Mouse (Mus musculus) stomach, embryonic 15.5 days (tissue): ENCODE data around the gene Bcat1. TPM values are rescaled to one million over a fixed set of nuclear protein-coding genes. Genes with fewer than 3 reads are reported as not detected.

Experiments used
- ATAC-seq: fragments of 200-750 bp; cut with Nextera tagmentation; 2 replicates; pipeline ENCODE4 v1.8.0; 2017; ENCODE audit warnings: low read depth, moderate number of reproducible peaks, moderate TSS enrichment; ENCODE audit not compliant: insufficient read depth, low FRiP score
- H3K27ac ChIP-seq: fragments of 300-500 bp; sonication (generic); 2 replicates; pipeline ENCODE4 v1.5.1; 2015; ENCODE audit warnings: mild to moderate bottlenecking, inconsistent platforms
- H3K27me3 ChIP-seq: fragments of 300-500 bp; sonication (generic); replicated peaks from 2 replicates; pipeline ENCODE4 v1.6.1; 2015; ENCODE audit warnings: inconsistent platforms
- H3K36me3 ChIP-seq: fragments of 300-500 bp; sonication (generic); 2 replicates; pipeline ENCODE4 v1.6.1; 2015; ENCODE audit warnings: inconsistent platforms
- H3K4me1 ChIP-seq: fragments of 300-500 bp; sonication (generic); 2 replicates; pipeline ENCODE4 v1.6.1; 2015; ENCODE audit warnings: inconsistent platforms
- H3K4me2 ChIP-seq: fragments of 300-500 bp; sonication (generic); 2 replicates; pipeline ENCODE4 v1.6.1; 2015; ENCODE audit warnings: mild to moderate bottlenecking, inconsistent platforms
- H3K4me3 ChIP-seq: fragments of 300-500 bp; sonication (generic); replicated peaks from 2 replicates; pipeline ENCODE4 v1.5.1; 2015; ENCODE audit warnings: inconsistent platforms
- H3K9ac ChIP-seq: fragments of 300-500 bp; sonication (generic); 2 replicates; pipeline ENCODE4 v1.6.1; 2015; ENCODE audit warnings: inconsistent platforms
- H3K9me3 ChIP-seq: fragments of 300-500 bp; sonication (generic); 2 replicates; pipeline ENCODE4 v1.6.1; 2016; ENCODE audit warnings: inconsistent platforms
- WGBS: fragments of 180-500 bp; shearing (Covaris S2); methylation state at CpG from one replicate; pipeline ENCODE4 v1.1.7; 2015; 5-methylcytosine and 5-hydroxymethylcytosine counted together
- polyA plus RNA-seq: library from polyadenylated mRNA; unstranded; fragments of >200 nt; fragmentation: Nextera tagmentation; extraction: Ambion mirVana; gene quantifications from 2 replicates; pipeline ENCODE4 v1.2.1, GENCODE M21; 2015

Gene Bcat1
- polyA plus RNA-seq, 1 experiment from 2014 or later = 11.8 TPM

DNA sequence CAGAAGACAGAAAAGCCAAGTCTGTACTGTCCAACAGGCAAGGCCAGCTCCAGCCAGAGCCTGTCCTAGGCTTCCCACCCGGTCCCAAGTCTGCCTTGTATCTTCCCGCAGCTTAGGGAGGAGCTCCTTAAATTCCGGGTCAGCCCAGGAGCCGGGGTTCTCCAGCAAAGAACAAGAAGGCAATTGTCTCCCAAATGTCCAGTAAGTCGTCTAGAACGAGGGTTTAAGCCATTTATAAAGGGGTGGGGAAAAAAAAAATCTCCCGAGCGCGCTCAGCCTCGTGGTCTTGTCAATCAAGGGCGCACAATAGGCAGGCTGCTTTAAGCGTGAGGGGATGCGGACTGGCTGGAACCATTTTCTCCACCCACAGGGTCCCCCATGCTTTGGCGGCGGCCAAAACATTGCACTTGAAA is 28.5 kb downstream of the Bcat1 start:
- peak overlapping the region; percentile 44 for H3K4me3 ChIP-seq
- peaks cover 27% of the 10 kb centered on the region for H3K27me3 ChIP-seq
- no peaks in the 10 kb centered on the region for H3K36me3 ChIP-seq
- no peaks in the 10 kb centered on the region for H3K9me3 ChIP-seq
- H3K4me1 ChIP-seq = peaks cover 9% of the 10 kb centered on the region; the same call in 1 of the 2 replicates
- WGBS = 18% methylated on average over 15 of the region's 15 CpGs
- H3K9ac ChIP-seq = no peak overlapping the region
- peak overlapping the region; percentile 94 for H3K4me2 ChIP-seq
- H3K27ac ChIP-seq = no peak overlapping the region
- no peak for ATAC-seq

- peaks cover 27% of the 10 kb centered on the region for H3K27me3 ChIP-seq
- H3K36me3 ChIP-seq = no peaks in the 10 kb centered on the region
- WGBS = 82% methylated on average over 13 of the region's 13 CpGs
- no peak for ATAC-seq
- peaks cover 9% of the 10 kb centered on the region; the same call in 1 of the 2 replicates for H3K4me1 ChIP-seq
- H3K9me3 ChIP-seq = no peaks in the 10 kb centered on the region
- H3K27ac ChIP-seq = no peak overlapping the region
- H3K4me2 ChIP-seq = no peak overlapping the region
- H3K4me3 ChIP-seq = no peak overlapping the region
- no peak overlapping the region for H3K9ac ChIP-seq
Measured at GRCm38 (mm10) chr6:145046266-145046890, 29.6 kb downstream of the Bcat1 start.

DNA sequence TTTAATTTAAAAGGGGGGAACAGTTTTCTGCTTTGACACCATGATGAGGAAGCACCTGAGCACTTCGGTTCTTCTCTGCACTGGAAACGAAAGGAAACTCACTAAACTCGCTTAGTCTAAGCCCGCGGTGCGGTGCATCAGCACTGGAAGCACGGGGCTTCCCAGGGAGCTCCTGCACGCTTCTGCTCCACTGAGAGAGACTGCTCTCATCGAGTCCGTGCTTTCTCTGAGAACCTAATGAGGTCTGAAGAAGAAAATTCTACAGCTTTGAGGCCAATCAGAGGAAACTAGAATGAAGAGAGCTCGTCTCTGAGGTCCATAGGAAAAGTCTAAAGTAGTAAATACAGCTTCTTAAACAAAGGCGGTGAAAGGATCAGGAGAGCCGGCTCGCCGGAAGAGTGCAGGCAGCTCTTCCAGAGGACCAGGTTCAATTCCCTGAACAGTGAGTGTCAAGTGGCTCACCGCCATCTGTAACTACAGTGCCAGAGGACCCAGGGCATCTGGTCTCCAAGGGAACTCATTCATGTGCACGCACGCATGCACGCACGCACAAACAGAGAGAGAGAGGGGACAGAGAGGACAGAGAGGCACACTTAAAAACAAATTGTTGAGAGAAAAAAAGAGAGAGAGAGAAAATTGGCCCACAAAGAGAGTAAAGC is 30.9 kb downstream of the Bcat1 start:
- H3K27me3 ChIP-seq = peaks cover 27% of the 10 kb centered on the region
- no peak overlapping the region for H3K27ac ChIP-seq
- H3K4me3 ChIP-seq = no peak overlapping the region
- peaks cover 9% of the 10 kb centered on the region; the same call in 1 of the 2 replicates for H3K4me1 ChIP-seq
- H3K36me3 ChIP-seq = no peaks in the 10 kb centered on the region
- H3K9me3 ChIP-seq = no peaks in the 10 kb centered on the region
- H3K4me2 ChIP-seq = no peak overlapping the region
- no peak for ATAC-seq
- WGBS = 82% methylated on average over 20 of the region's 20 CpGs
- H3K9ac ChIP-seq = no peak overlapping the region

- Histone ChIP-seq H3K9me3 (no peaks in the 10 kb centered on the region), H3K36me3 (no peaks in the 10 kb centered on the region), H3K4me2 (no peak overlapping the region), H3K27me3 (no peaks in the 10 kb centered on the region), H3K4me1 (no peaks in the 10 kb centered on the region), H3K4me3 (no peak overlapping the region), H3K27ac (no peak overlapping the region), H3K9ac (no peak overlapping the region)
- 47% methylated on average over 7 of the region's 7 CpGs for WGBS
- no peak for ATAC-seq
Measured at GRCm38 (mm10) chr6:145040732-145041131, 35.3 kb downstream of the Bcat1 start.

GRCm38 (mm10) chr6:145037626-145038025 is 38.4 kb downstream of the Bcat1 start:
- Histone ChIP-seq H3K36me3 (no peaks in the 10 kb centered on the region), H3K4me2 (no peak overlapping the region), H3K9ac (no peak overlapping the region), H3K9me3 (no peaks in the 10 kb centered on the region), H3K27ac (no peak overlapping the region), H3K4me1 (no peaks in the 10 kb centered on the region), H3K27me3 (no peaks in the 10 kb centered on the region), H3K4me3 (no peak overlapping the region)
- no peak for ATAC-seq
- 45% methylated on average over 1 of the region's 1 CpGs for WGBS

- H3K4me1 ChIP-seq = no peaks in the 10 kb centered on the region
- no peak overlapping the region for H3K4me2 ChIP-seq
- no peaks in the 10 kb centered on the region for H3K9me3 ChIP-seq
- H3K27me3 ChIP-seq = no peaks in the 10 kb centered on the region
- no peak overlapping the region for H3K27ac ChIP-seq
- 87% methylated on average over 9 of the region's 9 CpGs for WGBS
- H3K4me3 ChIP-seq = no peak overlapping the region
- H3K36me3 ChIP-seq = no peaks in the 10 kb centered on the region
- no peak for ATAC-seq
- H3K9ac ChIP-seq = no peak overlapping the region
Measured at GRCm38 (mm10) chr6:145035412-145035811, 40.6 kb downstream of the Bcat1 start.

DNA sequence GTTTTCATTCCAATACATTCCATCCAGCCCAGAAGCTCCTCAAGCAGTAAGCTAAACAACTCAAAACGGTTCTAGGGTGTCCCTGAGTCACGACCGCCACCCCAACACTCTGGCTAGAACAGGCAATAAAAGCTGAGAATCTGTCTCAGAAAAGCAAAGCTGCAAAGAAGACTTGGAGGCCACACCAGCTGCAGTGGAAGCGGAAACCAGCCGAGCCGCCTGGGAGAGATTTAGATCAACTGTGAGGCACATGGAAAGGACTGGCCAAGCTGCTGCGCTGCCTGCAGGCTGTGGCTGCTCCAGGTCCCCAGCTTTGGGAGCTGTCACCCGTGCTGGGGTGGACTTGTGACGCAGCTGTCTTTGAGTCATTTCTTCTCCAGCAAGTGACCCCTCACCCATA is 45.4 kb downstream of the Bcat1 start:
- Histone ChIP-seq H3K27me3 (no peaks in the 10 kb centered on the region), H3K27ac (no peak overlapping the region), H3K4me1 (no peaks in the 10 kb centered on the region), H3K4me2 (no peak overlapping the region), H3K9me3 (no peaks in the 10 kb centered on the region), H3K36me3 (no peaks in the 10 kb centered on the region), H3K4me3 (no peak overlapping the region), H3K9ac (no peak overlapping the region)
- ATAC-seq = no peak
- WGBS = 77% methylated on average over 9 of the region's 9 CpGs

- 79% methylated on average over 8 of the region's 8 CpGs for WGBS
- ATAC-seq = no peak
- H3K4me1 ChIP-seq = no peaks in the 10 kb centered on the region
- H3K9me3 ChIP-seq = no peaks in the 10 kb centered on the region
- H3K27me3 ChIP-seq = no peaks in the 10 kb centered on the region
- no peak overlapping the region for H3K4me3 ChIP-seq
- no peaks in the 10 kb centered on the region for H3K36me3 ChIP-seq
- no peak overlapping the region for H3K27ac ChIP-seq
- H3K4me2 ChIP-seq = no peak overlapping the region
- no peak overlapping the region for H3K9ac ChIP-seq
Measured at GRCm38 (mm10) chr6:145023990-145024389, 52.0 kb downstream of the Bcat1 start.

DNA sequence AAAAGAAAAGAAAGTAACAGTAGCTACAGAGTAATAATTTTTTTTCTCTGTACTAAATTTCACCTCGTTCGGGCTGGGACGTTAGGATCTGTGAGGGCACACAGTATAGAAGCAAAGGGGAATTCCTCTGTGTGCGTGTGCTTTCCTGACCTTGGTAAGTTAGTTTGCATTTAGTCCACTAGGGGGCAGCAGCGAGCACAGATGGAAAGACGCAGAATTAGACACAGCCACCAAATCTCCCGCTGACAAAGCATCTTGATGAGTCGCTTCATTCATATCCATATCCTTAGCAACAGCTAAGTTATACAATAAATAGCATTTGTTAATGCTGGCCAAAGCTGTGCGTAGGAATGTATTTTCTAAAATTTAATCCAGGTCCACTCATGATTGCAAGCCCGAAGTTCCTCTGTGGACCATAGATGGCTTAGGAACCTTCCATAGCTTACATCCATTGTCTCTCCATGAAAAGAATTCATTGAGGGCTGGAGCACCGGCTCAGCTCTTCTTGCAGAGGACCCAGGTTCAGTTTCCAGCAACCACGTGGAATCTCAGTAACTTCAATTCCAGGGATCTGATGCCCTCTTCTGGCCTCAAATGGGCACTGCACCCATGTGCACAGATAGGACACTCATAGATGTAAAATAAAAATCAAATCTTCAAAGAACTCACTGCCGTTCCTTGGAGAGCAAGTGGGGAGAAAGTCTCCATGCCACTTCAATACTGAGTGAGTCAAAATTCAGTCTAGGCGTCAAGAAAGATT is 52.8 kb downstream of the Bcat1 start:
- ATAC-seq = no peak

DNA sequence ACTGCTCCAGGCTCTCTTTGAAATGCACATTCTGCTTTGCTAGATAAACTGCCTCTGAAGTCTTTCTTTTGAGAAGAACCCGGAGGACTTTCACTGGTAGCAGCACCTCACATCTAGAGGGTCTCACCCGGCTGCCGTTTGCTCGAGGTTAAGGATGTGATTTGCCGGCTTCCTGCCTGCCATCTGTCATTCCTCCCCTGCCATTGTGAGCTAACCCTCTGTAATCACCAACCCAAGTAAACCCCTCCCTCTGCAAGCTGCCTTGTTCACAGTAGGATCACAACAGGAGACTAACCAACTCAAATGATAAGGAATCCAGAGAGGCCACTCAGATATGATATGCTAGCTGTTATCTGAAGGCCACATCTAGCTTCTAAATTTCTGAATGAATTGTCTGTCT is 53.6 kb downstream of the Bcat1 start:
- no peak overlapping the region for H3K4me2 ChIP-seq
- no peaks in the 10 kb centered on the region for H3K9me3 ChIP-seq
- ATAC-seq = no peak
- 40% methylated on average over 5 of the region's 5 CpGs for WGBS
- H3K36me3 ChIP-seq = no peaks in the 10 kb centered on the region
- no peaks in the 10 kb centered on the region for H3K27me3 ChIP-seq
- no peaks in the 10 kb centered on the region for H3K4me1 ChIP-seq
- no peak overlapping the region for H3K27ac ChIP-seq
- no peak overlapping the region for H3K4me3 ChIP-seq
- H3K9ac ChIP-seq = no peak overlapping the region

More for the DNA sequence above, 52.8 kb downstream of the Bcat1 start:
- Histone ChIP-seq H3K4me3 (no peak overlapping the region), H3K36me3 (no peaks in the 10 kb centered on the region), H3K27me3 (no peaks in the 10 kb centered on the region), H3K9me3 (no peaks in the 10 kb centered on the region), H3K4me2 (no peak overlapping the region), H3K9ac (no peak overlapping the region), H3K27ac (no peak overlapping the region), H3K4me1 (no peaks in the 10 kb centered on the region)
- 81% methylated on average over 14 of the region's 14 CpGs for WGBS

DNA sequence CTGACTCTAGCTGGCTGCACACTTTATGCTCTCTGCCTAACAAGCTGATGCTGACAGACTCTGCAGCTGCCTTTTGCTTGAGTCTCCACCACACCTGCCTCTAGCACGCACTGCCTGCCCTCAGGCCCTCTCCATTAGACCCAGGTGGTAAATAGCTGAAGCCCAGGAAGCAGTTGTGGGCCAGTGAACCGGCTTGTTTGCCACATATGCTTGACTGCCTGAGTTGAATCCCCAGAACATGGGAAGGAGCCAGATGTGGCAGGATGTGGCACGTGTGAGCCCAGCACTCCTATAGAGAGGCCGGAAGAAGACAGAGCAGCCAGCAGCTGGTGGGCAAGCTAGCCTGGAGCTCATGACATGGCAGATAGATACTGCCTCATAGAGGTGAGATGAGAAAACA is 55.4 kb downstream of the Bcat1 start:
- 79% methylated on average over 4 of the region's 4 CpGs for WGBS
- no peaks in the 10 kb centered on the region for H3K4me1 ChIP-seq
- no peak overlapping the region for H3K27ac ChIP-seq
- ATAC-seq = no peak
- H3K27me3 ChIP-seq = no peaks in the 10 kb centered on the region
- H3K9ac ChIP-seq = no peak overlapping the region
- H3K4me2 ChIP-seq = no peak overlapping the region
- no peak overlapping the region for H3K4me3 ChIP-seq
- H3K9me3 ChIP-seq = no peaks in the 10 kb centered on the region
- H3K36me3 ChIP-seq = no peaks in the 10 kb centered on the region

GRCm38 (mm10) chr6:145018295-145018694 is 57.7 kb downstream of the Bcat1 start:
- no peak for ATAC-seq
- Histone ChIP-seq H3K4me1 (no peaks in the 10 kb centered on the region), H3K27ac (no peak overlapping the region), H3K9me3 (no peaks in the 10 kb centered on the region), H3K4me3 (no peak overlapping the region), H3K9ac (no peak overlapping the region), H3K36me3 (no peaks in the 10 kb centered on the region), H3K27me3 (no peaks in the 10 kb centered on the region), H3K4me2 (no peak overlapping the region)
- WGBS = 84% methylated on average over 5 of the region's 5 CpGs
